In the genomic region with DNA sequence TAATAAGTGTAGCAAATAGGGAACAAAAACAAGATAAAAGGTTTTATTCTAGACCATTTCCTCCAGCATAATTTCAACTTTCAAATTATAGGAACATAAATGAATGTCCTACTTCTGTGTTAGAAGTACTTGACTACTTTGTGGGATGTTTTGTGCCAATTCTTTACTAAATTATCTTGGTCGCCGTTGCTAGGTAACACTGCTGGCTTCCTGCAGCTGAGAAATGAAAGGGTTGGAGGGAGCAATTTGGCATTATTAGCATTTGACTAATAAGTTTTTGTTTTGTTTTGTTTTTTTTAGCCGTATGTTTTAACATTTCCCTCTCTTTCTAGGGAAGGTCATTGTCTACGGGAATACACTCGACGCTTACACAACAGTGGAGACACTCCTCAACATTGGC, we compare ENCODE assay signal across 19 mouse cellular contexts.
"Had no signal": no experiment of that assay in that cellular context is flagged by ENCODE, and none has a peak within 500 bp of the region (broad histone marks: within the 10 kb centered on the region; RNA-seq: fewer than 3 reads in every experiment).

No protein-coding gene starts in this region.

- H3K27me3 ChIP-seq: limb, embryonic 12.5 days; limb, embryonic 15.5 days; liver, embryonic 12.5 days; liver, embryonic 15.5 days; lung, embryonic 15.5 days; megakaryocyte, embryonic 14.5 days; midbrain, embryonic 13.5 days; neural tube, embryonic 12.5 days; neural tube, embryonic 15.5 days had no signal

- H3K4me1 ChIP-seq: limb, embryonic 12.5 days; limb, embryonic 15.5 days; liver, embryonic 12.5 days; liver, embryonic 15.5 days; lung, embryonic 15.5 days; midbrain, embryonic 13.5 days; neural tube, embryonic 12.5 days; neural tube, embryonic 15.5 days had no signal

- ATAC-seq: liver, embryonic 12.5 days; midbrain, embryonic 13.5 days had no signal

- H3K4me2 ChIP-seq: limb, embryonic 12.5 days; limb, embryonic 15.5 days; liver, embryonic 12.5 days; liver, embryonic 15.5 days; lung, embryonic 15.5 days; midbrain, embryonic 13.5 days; neural tube, embryonic 12.5 days; neural tube, embryonic 15.5 days had no signal

- H3K9ac ChIP-seq: limb, embryonic 12.5 days; limb, embryonic 15.5 days; liver, embryonic 12.5 days; liver, embryonic 15.5 days; lung, embryonic 15.5 days; midbrain, embryonic 13.5 days; neural tube, embryonic 12.5 days; neural tube, embryonic 15.5 days had no signal

- H3K4me3 ChIP-seq: limb, embryonic 12.5 days; limb, embryonic 15.5 days; liver, embryonic 12.5 days; liver, embryonic 15.5 days; lung, embryonic 15.5 days; megakaryocyte, embryonic 14.5 days; midbrain, embryonic 10.5 days; midbrain, embryonic 13.5 days; neural tube, embryonic 12.5 days; neural tube, embryonic 15.5 days had no signal

- H3K36me3 ChIP-seq: limb, embryonic 12.5 days; limb, embryonic 15.5 days; liver, embryonic 12.5 days; liver, embryonic 15.5 days; lung, embryonic 15.5 days; midbrain, embryonic 10.5 days; midbrain, embryonic 13.5 days; neural tube, embryonic 12.5 days; neural tube, embryonic 15.5 days had no signal

- DNase-seq: kidney, adult 9 months; kidney, postnatal 14 days; kidney, postnatal 4 days; left cerebral cortex, postnatal 4 days; lung, adult 18-20 months; lung, postnatal 10 days; lung, postnatal 36 days; thymus, postnatal 25 days had no signal

- H3K27ac ChIP-seq: limb, embryonic 12.5 days; limb, embryonic 15.5 days; liver, embryonic 12.5 days; liver, embryonic 15.5 days; lung, embryonic 15.5 days; midbrain, embryonic 10.5 days; midbrain, embryonic 13.5 days; neural tube, embryonic 12.5 days; neural tube, embryonic 15.5 days; stomach, postnatal 0 days had no signal

- H3K9me3 ChIP-seq: limb, embryonic 12.5 days; limb, embryonic 15.5 days; liver, embryonic 12.5 days; liver, embryonic 15.5 days; lung, embryonic 15.5 days; megakaryocyte, embryonic 14.5 days; midbrain, embryonic 10.5 days; midbrain, embryonic 13.5 days; neural tube, embryonic 12.5 days; neural tube, embryonic 15.5 days had no signal
